Mouse (Mus musculus): ENCODE measurements at regions not wholly inside any gene's neighbourhood (a gene's known extent, or its start where the extent isn't known, plus 50 kb on each side); places are given as distances from the start of the nearest gene placed in this dataset.
"Not testable (repeated sequence)": the region's sequence is repeated elsewhere in the genome, so short reads cannot be mapped to it uniquely, and the experiment has no call there.

DNA sequence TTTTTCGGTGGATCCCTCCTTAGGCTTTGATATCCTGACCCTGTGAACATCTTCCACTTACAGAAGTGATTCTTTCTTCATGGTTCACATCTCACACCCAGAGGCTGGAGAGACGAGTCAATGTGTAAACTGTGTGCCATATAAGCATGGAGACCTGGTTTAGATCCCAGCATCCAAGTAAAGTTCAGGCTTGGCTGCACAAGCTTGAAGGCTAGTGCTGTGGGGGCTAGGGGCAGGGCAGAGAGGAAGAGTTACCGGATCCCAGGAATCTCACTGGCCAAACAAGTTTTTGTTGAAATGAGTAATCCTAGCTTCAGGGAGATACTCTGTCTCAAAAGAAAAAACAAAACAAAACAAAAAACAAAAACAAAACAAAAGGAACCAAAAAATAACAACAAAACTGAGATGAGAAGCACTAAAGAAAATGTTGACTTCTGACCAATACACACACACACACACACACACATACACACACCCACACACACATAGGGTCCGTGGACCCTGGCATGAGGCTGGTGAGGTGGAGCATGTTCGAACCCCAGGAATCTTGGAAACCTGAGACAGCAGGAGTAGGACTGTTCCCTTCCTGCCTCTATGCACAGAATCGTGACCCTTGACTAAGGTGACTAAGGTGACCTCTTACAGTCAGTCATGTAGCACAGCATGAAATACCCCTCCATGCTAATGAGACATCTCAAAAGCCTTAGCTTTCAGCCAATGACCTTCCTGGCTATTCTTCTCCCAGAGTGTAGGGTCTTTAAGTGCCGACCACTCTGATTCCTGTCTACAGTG lies 55.2 kb downstream of the Gm12728 start:
- no peaks in the 10 kb centered on the region for H3K27me3 ChIP-seq (replicated peaks; ENCODE audit: insufficient read depth, low read length)
- no peak overlapping the region for H3K27ac ChIP-seq (ENCODE audit: low read length)
- ATAC-seq = no peak
- DNase-seq (ENCODE audit: low spot score) = no peak
- H3K4me2 ChIP-seq (replicated peaks; ENCODE audit: low read depth, low read length) = no peak overlapping the region
- H3K36me3 ChIP-seq (ENCODE audit: insufficient read depth, low read length) = no peaks in the 10 kb centered on the region
- TF ChIP-seq EP300 (IDR thresholded peaks at IDR 0.05) (no peak), CTCF (IDR thresholded peaks at IDR 0.05) (no peak)
- no peak overlapping the region for H3K9ac ChIP-seq (replicated peaks; ENCODE audit: low read depth)
- H3K4me1 ChIP-seq (ENCODE audit: insufficient read depth, low read depth, low read length) = no peaks in the 10 kb centered on the region
- no peaks in the 10 kb centered on the region for H3K9me3 ChIP-seq (ENCODE audit: low read length)
- H3K4me3 ChIP-seq (ENCODE audit: low read depth, low read length) = no peak overlapping the region
- WGBS = 80% methylated on average over 7 of the region's 7 CpGs

DNA sequence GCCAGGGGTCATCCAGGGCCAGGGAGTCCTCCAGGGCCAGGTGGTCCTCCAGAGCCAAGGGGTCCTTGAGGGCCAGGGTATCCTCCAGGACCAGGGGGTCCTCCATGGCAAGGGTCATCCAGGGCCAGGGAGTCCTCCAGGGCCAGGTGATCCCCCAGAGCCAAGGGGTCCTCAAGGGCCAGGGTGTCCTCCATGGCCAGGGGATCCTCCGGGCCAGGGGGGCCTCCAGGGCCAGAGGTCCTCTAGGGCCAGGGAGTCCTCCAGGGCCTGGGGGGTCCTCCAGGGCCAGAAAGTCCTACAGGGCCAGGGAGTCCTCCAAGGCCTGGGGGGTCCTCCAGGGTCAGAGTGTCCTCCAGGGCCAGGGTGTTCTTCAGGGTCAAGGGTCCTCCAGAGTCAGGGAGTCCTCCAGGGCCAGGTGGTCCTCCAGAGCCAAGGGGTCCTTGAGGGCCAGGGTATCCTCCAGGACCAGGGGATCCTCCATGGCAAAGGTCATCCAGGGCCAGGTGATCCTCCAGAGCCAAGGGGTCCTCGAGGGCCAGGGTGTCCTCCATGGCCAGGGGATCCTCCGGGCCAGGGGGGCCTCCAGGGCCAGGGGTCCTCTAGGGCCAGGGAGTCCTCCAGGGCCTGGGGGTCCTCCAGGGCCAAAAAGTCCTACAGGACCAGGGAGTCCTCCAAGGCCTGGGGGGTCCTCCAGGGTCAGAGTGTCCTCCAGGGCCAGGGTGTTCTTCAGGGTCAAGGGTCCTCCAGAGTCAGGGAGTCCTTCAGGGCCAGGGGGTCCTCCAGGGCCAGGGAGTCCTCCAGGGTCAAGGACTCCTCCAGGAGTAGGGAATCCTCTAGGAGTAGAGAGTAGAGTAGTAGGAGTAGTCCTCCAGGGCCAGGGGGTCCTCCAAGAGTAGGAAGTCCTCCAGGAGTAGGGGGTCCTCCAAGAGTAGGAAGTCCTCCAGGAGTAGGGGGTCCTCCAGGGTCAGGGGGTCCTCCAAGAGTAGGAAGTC lies 56.6 kb downstream of the Gm12728 start:
- not testable (repeated sequence) for DNase-seq (ENCODE audit: low spot score); H3K9ac ChIP-seq (replicated peaks; ENCODE audit: low read depth); H3K27ac ChIP-seq (ENCODE audit: low read length); H3K27me3 ChIP-seq (replicated peaks; ENCODE audit: insufficient read depth, low read length); H3K9me3 ChIP-seq (ENCODE audit: low read length); H3K4me3 ChIP-seq (ENCODE audit: low read depth, low read length); H3K4me2 ChIP-seq (replicated peaks; ENCODE audit: low read depth, low read length); H3K36me3 ChIP-seq (ENCODE audit: insufficient read depth, low read length); H3K4me1 ChIP-seq (ENCODE audit: insufficient read depth, low read depth, low read length)
- peak; percentile 38; the same call in 1 of the 2 replicates for ATAC-seq
- 86% methylated on average over 3 of the region's 3 CpGs for WGBS

DNA sequence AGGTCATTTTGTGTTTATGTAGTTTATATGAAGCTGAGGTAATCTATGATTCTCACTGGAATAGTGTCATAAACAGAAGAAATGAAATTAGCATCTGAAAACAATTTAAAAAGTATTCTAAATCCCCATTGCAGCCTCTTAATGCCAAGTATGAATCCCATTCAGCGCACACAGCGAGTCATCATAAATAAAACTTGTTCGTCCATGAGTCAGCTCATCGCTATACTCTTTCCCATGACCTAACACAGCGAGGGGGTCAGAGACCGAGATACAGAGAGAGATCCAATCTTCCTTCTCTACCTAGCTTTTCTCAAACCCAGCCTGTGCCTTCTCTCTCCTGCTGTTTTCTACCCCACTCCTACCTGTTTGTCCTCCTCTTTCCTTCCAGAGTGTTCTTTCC lies 63.4 kb downstream of the Gm12728 start:
- no peaks in the 10 kb centered on the region for H3K9me3 ChIP-seq (ENCODE audit: low read length)
- no peak overlapping the region for H3K4me2 ChIP-seq (replicated peaks; ENCODE audit: low read depth, low read length)
- TF ChIP-seq EP300 (IDR thresholded peaks at IDR 0.05) = no peak
- no peak for TF ChIP-seq CTCF (IDR thresholded peaks at IDR 0.05)
- ATAC-seq (no peak), DNase-seq (ENCODE audit: low spot score) (no peak)
- no peaks in the 10 kb centered on the region for H3K4me1 ChIP-seq (ENCODE audit: insufficient read depth, low read depth, low read length)
- no peaks in the 10 kb centered on the region for H3K27me3 ChIP-seq (replicated peaks; ENCODE audit: insufficient read depth, low read length)
- 94% methylated on average over 6 of the region's 6 CpGs for WGBS
- H3K9ac ChIP-seq (replicated peaks; ENCODE audit: low read depth) = no peak overlapping the region
- no peak overlapping the region for H3K4me3 ChIP-seq (ENCODE audit: low read depth, low read length)
- H3K36me3 ChIP-seq (ENCODE audit: insufficient read depth, low read length) = no peaks in the 10 kb centered on the region
- H3K27ac ChIP-seq (ENCODE audit: low read length) = no peak overlapping the region

DNA sequence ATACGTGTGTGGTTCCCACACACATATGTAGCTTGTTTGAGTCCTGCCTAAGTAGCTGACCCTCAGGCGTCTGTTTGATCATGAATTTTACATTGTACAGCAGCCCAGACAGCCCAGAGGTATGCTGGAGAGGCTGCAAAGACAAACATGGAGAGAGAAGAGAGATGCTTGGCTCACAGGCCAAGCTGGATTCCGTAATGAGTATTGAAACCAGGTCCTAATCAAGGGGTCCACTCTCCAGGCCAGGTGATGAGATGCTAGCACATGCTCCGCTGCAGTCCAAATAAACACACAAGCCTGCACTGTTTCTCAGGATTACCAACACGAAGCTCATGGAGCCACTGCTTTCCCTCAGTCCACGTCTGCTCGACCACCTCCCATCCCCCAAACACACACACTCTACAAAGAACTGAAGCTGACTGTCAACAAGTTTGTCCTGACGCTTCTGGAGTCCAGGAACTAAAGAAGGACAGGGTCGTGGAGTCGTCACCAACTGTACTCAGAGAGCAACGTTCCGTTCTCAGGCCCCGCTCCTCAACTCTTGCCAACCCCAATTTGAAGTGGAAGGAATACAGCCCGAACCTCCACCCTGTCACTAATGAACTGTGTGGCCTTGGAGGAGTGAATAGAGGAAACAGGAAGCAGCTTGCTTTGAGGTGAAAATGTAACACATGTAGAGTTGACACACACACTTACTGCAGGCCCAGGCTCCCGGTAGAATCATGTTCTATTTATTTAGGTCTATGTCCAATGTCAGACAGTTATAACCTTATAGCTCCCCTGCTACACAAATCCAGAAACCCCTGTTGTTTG lies 69.6 kb downstream of the Gm12728 start:
- H3K4me2 ChIP-seq (replicated peaks; ENCODE audit: low read depth, low read length) = no peak overlapping the region
- no peak for TF ChIP-seq CTCF (IDR thresholded peaks at IDR 0.05)
- no peak for TF ChIP-seq EP300 (IDR thresholded peaks at IDR 0.05)
- 30% methylated on average over 15 of the region's 15 CpGs for WGBS
- H3K4me3 ChIP-seq (ENCODE audit: low read depth, low read length) = no peak overlapping the region
- DNase-seq (ENCODE audit: low spot score) (peak; percentile 40), ATAC-seq (peak; percentile 40)
- H3K36me3 ChIP-seq (ENCODE audit: insufficient read depth, low read length) = no peaks in the 10 kb centered on the region
- no peak overlapping the region for H3K27ac ChIP-seq (ENCODE audit: low read length)
- no peaks in the 10 kb centered on the region for H3K27me3 ChIP-seq (replicated peaks; ENCODE audit: insufficient read depth, low read length)
- no peak overlapping the region for H3K9ac ChIP-seq (replicated peaks; ENCODE audit: low read depth)
- no peaks in the 10 kb centered on the region for H3K4me1 ChIP-seq (ENCODE audit: insufficient read depth, low read depth, low read length)
- H3K9me3 ChIP-seq (ENCODE audit: low read length) = no peaks in the 10 kb centered on the region

DNA sequence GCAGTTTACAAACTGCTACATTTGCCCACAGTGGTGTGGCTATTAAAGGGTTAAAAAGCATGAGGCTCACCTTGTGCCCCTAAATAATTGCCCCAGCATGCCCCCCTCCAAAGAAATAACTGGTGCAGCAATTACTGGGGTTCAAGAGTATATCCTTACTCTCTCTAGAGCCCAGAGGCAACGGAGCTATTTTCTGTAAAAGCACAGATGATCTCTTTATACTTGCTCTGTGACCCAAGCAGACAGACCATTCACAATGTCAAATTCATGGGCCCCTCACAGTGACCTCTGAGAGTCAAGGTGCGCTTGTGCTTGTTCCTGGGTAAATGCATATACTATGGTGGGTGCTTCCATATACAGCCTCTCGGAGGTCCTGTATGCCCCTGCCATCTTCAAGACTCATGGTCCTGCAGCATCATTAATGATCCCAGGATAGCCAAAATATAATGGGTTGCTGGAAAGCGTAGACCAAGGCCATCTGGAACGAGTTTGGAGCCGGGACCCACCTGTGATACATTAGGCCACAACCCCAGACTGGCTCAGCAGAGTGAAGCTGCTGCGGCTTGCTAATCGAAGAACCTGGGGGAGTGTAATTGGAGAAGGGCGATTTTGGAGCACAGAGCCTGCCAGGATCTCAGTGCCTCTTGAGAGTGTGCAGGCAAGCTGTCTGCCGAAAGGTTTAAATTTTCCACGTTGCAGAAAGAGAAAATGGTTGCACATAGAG lies 71.4 kb downstream of the Gm12728 start:
- no peak for TF ChIP-seq EP300 (IDR thresholded peaks at IDR 0.05)
- Histone ChIP-seq H3K36me3 (ENCODE audit: insufficient read depth, low read length) (no peaks in the 10 kb centered on the region), H3K9ac (replicated peaks; ENCODE audit: low read depth) (no peak overlapping the region), H3K4me3 (ENCODE audit: low read depth, low read length) (no peak overlapping the region), H3K4me2 (replicated peaks; ENCODE audit: low read depth, low read length) (no peak overlapping the region), H3K4me1 (ENCODE audit: insufficient read depth, low read depth, low read length) (no peaks in the 10 kb centered on the region), H3K27me3 (replicated peaks; ENCODE audit: insufficient read depth, low read length) (no peaks in the 10 kb centered on the region), H3K9me3 (ENCODE audit: low read length) (no peaks in the 10 kb centered on the region), H3K27ac (ENCODE audit: low read length) (no peak overlapping the region)
- DNase-seq (ENCODE audit: low spot score) (no peak), ATAC-seq (no peak)
- WGBS = 61% methylated on average over 11 of the region's 11 CpGs
